Mouse (Mus musculus) liver, embryonic 14.5 days (tissue): Measurements from ENCODE around the gene Nr4a2.

Source experiments
- CTCF ChIP-seq: IDR thresholded peaks from 2 replicates; pipeline ENCODE4 v1.5.1; 2016; ENCODE audit warnings: antibody characterized with exemption, low read depth, control low read depth
- EP300 ChIP-seq: IDR thresholded peaks from 2 replicates; pipeline ENCODE4 v1.6.1; 2016; ENCODE audit warnings: antibody characterized with exemption, low read depth

DNA sequence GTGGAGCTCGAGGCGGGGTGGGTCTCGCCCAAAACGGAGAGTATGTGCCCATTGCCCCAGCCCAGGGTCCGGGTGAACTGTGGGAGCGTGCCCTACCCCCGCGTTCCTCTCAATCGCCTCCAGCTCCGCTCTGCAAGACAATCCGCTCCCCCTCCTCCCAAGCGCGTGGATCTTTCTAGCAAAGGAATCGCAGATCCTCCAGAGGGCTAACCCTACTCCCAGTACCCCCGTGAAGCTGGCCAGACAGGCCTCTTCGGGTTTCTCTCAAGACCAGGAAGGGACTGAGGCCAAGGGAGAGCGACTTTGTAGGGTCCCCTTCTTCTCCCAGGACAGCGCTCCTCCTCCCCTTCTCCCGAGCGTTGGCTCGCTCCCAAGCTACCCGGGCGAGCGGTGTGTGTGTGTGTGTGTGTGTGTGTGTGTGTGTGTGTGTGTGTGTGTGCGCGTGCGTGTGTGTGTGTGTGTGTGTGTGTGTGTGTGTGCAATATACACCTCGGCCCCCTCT lies 7.9 kb downstream of the Nr4a2 start:
- TF ChIP-seq CTCF (no peak), EP300 (no peak)
